Mouse (Mus musculus) myocyte (in vitro differentiated cells): ENCODE data around the gene Mtln. TPM values are rescaled to one million over a fixed set of nuclear protein-coding genes. Genes with fewer than 3 reads are reported as not detected.

Experiments used
- H3K27me3 ChIP-seq: one replicate; pipeline ENCODE4 v1.6.1; 2011; ENCODE audit not compliant: control insufficient read depth, insufficient read depth, insufficient read length
- H3K36me3 ChIP-seq: one replicate; pipeline ENCODE4 v1.6.1; 2011; ENCODE audit not compliant: control insufficient read depth, insufficient read depth
- H3K4me2 ChIP-seq: one replicate; pipeline ENCODE4 v1.6.1; 2011; ENCODE audit warnings: low read depth, control low read depth
- H3K4me3 ChIP-seq: one replicate; pipeline ENCODE4 v1.5.1; 2011; ENCODE audit warnings: mild to moderate bottlenecking, control low read depth, moderate library complexity
- H3K79me2 ChIP-seq: one replicate; pipeline ENCODE4 v1.6.1; 2011; ENCODE audit not compliant: control insufficient read depth, insufficient read depth
- H3ac ChIP-seq: one replicate; pipeline ENCODE4 v1.6.1; 2011; ENCODE audit not compliant: control insufficient read depth, insufficient read length
- CEBPB ChIP-seq: IDR thresholded peaks from 2 replicates; pipeline ENCODE4 v1.6.1; 2011; ENCODE audit warnings: mild to moderate bottlenecking, moderate library complexity; ENCODE audit not compliant: poor library complexity, insufficient read depth, severe bottlenecking
- E2F4 ChIP-seq: IDR thresholded peaks from one replicate; pipeline ENCODE4 v1.6.1; 2011; ENCODE audit warnings: mild to moderate bottlenecking, control low read depth, moderate library complexity; ENCODE audit not compliant: insufficient read depth
- MAX ChIP-seq: IDR thresholded peaks from one replicate; pipeline ENCODE4 v1.6.1; 2011; ENCODE audit warnings: low read depth, mild to moderate bottlenecking, control low read depth
- MYOD1 ChIP-seq, 3 experiments: IDR thresholded peaks; one replicate each; pipeline ENCODE4 v1.6.1; 2011; ENCODE audit warnings: control low read depth in 2 of 3, low read depth in 2 of 3, mild to moderate bottlenecking in 2 of 3, moderate library complexity in 1 of 3; ENCODE audit not compliant: insufficient read length in 2 of 3, control insufficient read depth in 1 of 3
- MYOG ChIP-seq, 3 experiments: IDR thresholded peaks; one replicate each; pipeline ENCODE4 v1.6.1; 2011; ENCODE audit warnings: control low read depth in 2 of 3, low read depth in 2 of 3, mild to moderate bottlenecking in 2 of 3; ENCODE audit not compliant: insufficient read length in 2 of 3, control insufficient read depth in 1 of 3, insufficient read depth in 1 of 3
- POLR2A ChIP-seq: IDR thresholded peaks from one replicate; pipeline ENCODE4 v1.6.1; 2011; ENCODE audit warnings: low read depth, mild to moderate bottlenecking, control low read depth, moderate library complexity; ENCODE audit not compliant: insufficient read length
- POLR2AphosphoS2 ChIP-seq: IDR thresholded peaks from one replicate; pipeline ENCODE4 v1.6.1; 2011; ENCODE audit warnings: low read depth, control low read depth; ENCODE audit not compliant: insufficient read length
- REST ChIP-seq: IDR thresholded peaks from one replicate; pipeline ENCODE4 v1.6.1; 2011; ENCODE audit warnings: mild to moderate bottlenecking, control low read depth, moderate library complexity; ENCODE audit not compliant: insufficient read depth, insufficient read length
- SRF ChIP-seq: IDR thresholded peaks from one replicate; pipeline ENCODE4 v1.6.1; 2011; ENCODE audit warnings: low read depth; ENCODE audit not compliant: control insufficient read depth, insufficient read length
- TCF12 ChIP-seq: IDR thresholded peaks from one replicate; pipeline ENCODE4 v1.6.1; 2011; ENCODE audit warnings: mild to moderate bottlenecking, control low read depth; ENCODE audit not compliant: poor library complexity, insufficient read depth, severe bottlenecking
- TCF3 ChIP-seq: IDR thresholded peaks from one replicate; pipeline ENCODE4 v1.6.1; 2011; ENCODE audit warnings: low read depth, control low read depth; ENCODE audit not compliant: insufficient read length
- USF1 ChIP-seq: IDR thresholded peaks from one replicate; pipeline ENCODE4 v1.6.1; 2011; ENCODE audit warnings: low read depth, mild to moderate bottlenecking, control low read depth, moderate library complexity
- polyA plus RNA-seq: library from polyadenylated mRNA; unstranded; fragments of >200 nt; fragmentation: generic; extraction: Trizol; gene quantifications from one replicate; pipeline ENCODE4 v1.2.1, GENCODE M21; 2012; ENCODE audit warnings: missing spikeins

The Mtln gene
- polyA plus RNA-seq, 1 experiment, result 67.6 TPM

- no peak overlapping the region for H3ac ChIP-seq
- H3K27me3 ChIP-seq, result no peaks in the 10 kb centered on the region
- H3K36me3 ChIP-seq, result no peaks in the 10 kb centered on the region
- no peak overlapping the region for H3K4me3 ChIP-seq
- no peaks in the 10 kb centered on the region for H3K79me2 ChIP-seq
- H3K4me2 ChIP-seq, result peak overlapping the region; percentile 30
- TF ChIP-seq CEBPB, result no peak
- no peak for TF ChIP-seq USF1
- no peak for TF ChIP-seq MAX
- TF ChIP-seq E2F4, result no peak
- TF ChIP-seq SRF, result no peak
- TF ChIP-seq MYOG (IDR thresholded peaks at IDR 0.05; ENCODE audit: control insufficient read depth in 1 of 3, insufficient read depth in 1 of 3, insufficient read length in 2 of 3, low read depth in 2 of 3), result no peak
- no peak for TF ChIP-seq TCF12
- TF ChIP-seq REST, result no peak
- TF ChIP-seq TCF3, result no peak
- TF ChIP-seq POLR2AphosphoS2, result no peak
- no peak for TF ChIP-seq POLR2A
Observed at GRCm38 (mm10) chr2:127749376-127749775, 42.9 kb downstream of the Mtln start.

DNA sequence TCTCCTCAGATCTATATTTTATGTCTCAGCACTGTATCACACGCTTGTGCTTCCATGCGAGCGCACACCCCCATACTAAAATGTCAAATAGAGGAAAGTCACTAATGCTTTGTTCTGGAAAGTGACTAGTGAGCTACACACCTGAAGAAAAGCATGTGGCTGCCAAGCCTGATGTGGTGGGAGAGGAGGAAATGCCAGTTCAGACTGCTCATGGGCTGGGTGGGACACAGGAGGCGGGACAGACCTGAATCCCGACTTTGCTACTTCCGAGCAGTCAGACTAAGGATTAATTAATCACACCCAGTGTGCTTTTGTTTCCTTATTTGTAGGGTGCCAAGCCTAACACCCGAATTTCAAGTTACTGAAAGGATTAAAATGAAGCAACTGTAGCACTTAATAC, 44.0 kb downstream of the Mtln start:
- Histone ChIP-seq H3K27me3 (no peaks in the 10 kb centered on the region), H3K4me3 (no peak overlapping the region), H3K36me3 (no peaks in the 10 kb centered on the region), H3K4me2 (no peak overlapping the region), H3K79me2 (no peaks in the 10 kb centered on the region), H3ac (no peak overlapping the region)
- TF ChIP-seq USF1 (no peak), TCF3 (no peak), TCF12 (no peak), POLR2A (no peak), SRF (no peak), MYOG (IDR thresholded peaks at IDR 0.05; ENCODE audit: control insufficient read depth in 1 of 3, insufficient read depth in 1 of 3, insufficient read length in 2 of 3, low read depth in 2 of 3) (no peak), REST (no peak), MYOD1 (IDR thresholded peaks at IDR 0.05; ENCODE audit: control insufficient read depth in 1 of 3, insufficient read length in 2 of 3, low read depth in 2 of 3) (no peak)

GRCm38 (mm10) chr2:127742637-127743036, 49.7 kb downstream of the Mtln start:
- TF ChIP-seq POLR2AphosphoS2 (no peak), TCF12 (no peak), POLR2A (no peak), TCF3 (no peak), SRF (no peak), REST (no peak), MAX (no peak), E2F4 (no peak), USF1 (no peak), CEBPB (no peak), MYOD1 (IDR thresholded peaks at IDR 0.05; ENCODE audit: control insufficient read depth in 1 of 3, insufficient read length in 2 of 3, low read depth in 2 of 3) (no peak), MYOG (IDR thresholded peaks at IDR 0.05; ENCODE audit: control insufficient read depth in 1 of 3, insufficient read depth in 1 of 3, insufficient read length in 2 of 3, low read depth in 2 of 3) (no peak)

More at GRCm38 (mm10) chr2:127742637-127743036, 49.7 kb downstream of the Mtln start:
- H3K27me3 ChIP-seq, result no peaks in the 10 kb centered on the region
- no peak overlapping the region for H3ac ChIP-seq
- no peaks in the 10 kb centered on the region for H3K79me2 ChIP-seq
- peaks cover 5% of the 10 kb centered on the region for H3K36me3 ChIP-seq
- no peak overlapping the region for H3K4me2 ChIP-seq
- H3K4me3 ChIP-seq, result no peak overlapping the region

Other genes starting within 250 kb of the Mtln start
- 1.4 TPM for gene Zfp661, start 205.4 kb downstream of the Mtln start, polyA plus RNA-seq
- 72.0 TPM for gene Mrps5, start 205.3 kb downstream of the Mtln start, polyA plus RNA-seq
- 0.05 TPM for gene Mal, start 135.8 kb downstream of the Mtln start, polyA plus RNA-seq
- gene Mall, start 62.6 kb downstream of the Mtln start, polyA plus RNA-seq, result not detected
- 17.5 TPM for gene Nphp1, start 3.6 kb downstream of the Mtln start, polyA plus RNA-seq
- 4.3 TPM for gene Bub1, start 39.4 kb upstream of the Mtln start, polyA plus RNA-seq
- gene Acoxl, start 46.4 kb upstream of the Mtln start, polyA plus RNA-seq, result 0.01 TPM